Mouse (Mus musculus): ENCODE measurements around the gene Platr25. TPM values are rescaled to one million over a fixed set of nuclear protein-coding genes. Genes with fewer than 3 reads are reported as not detected.
"Not testable (repeated sequence)": the region's sequence is repeated elsewhere in the genome, so short reads cannot be mapped to it uniquely, and the experiment has no call there.

Gene Platr25
- total RNA-seq (2014; rRNA removed), result 1.1 and 2.2 TPM in 2 replicates
- 0.05 and 0.07 TPM in 2 replicates for polyA plus RNA-seq (2012; rRNA removed)

GRCm38 (mm10) chr13:62760432-62761415 lies at the start of gene Platr25:
Gene Platr25, minus strand, starts transcription at chr13:62760709.
- H3K79me2 ChIP-seq (ENCODE audit: control insufficient read depth, insufficient read depth, low read length); H3K4me1 ChIP-seq (ENCODE audit: control insufficient read depth, insufficient read depth, low read length); H3K36me3 ChIP-seq (ENCODE audit: control insufficient read depth, insufficient read depth, low read length); H3K27me3 ChIP-seq (ENCODE audit: control insufficient read depth, insufficient read depth, low read length); H3K27ac ChIP-seq (replicated peaks; ENCODE audit: insufficient read depth, low read depth, low read length): not testable (repeated sequence)
- H3K4me3 ChIP-seq (ENCODE audit: insufficient read depth, low read depth, low read length), result peak within 1 kb of the TSS; percentile 37; the same call in 1 of the 2 replicates
- 0 out of 2 replicates have a peak within 1 kb of the TSS, but pooled peaks have one; percentile 48 for H3K9ac ChIP-seq (ENCODE audit: low read depth, low read length)
- 16% methylated on average over 20 of the region's 20 CpGs for WGBS
- peak; percentile 7 for DNase-seq (ENCODE audit: extremely low read depth, low read depth, low spot score)

- 79% methylated on average over 6 of the region's 6 CpGs for WGBS
Measured at GRCm38 (mm10) chr13:62807981-62808380, 47.5 kb upstream of the Platr25 start.

GRCm38 (mm10) chr13:62786135-62786493 lies 25.6 kb upstream of the Platr25 start:
- H3K27ac ChIP-seq (replicated peaks; ENCODE audit: insufficient read depth, low read depth, low read length); H3K27me3 ChIP-seq (ENCODE audit: control insufficient read depth, insufficient read depth, low read length); H3K79me2 ChIP-seq (ENCODE audit: control insufficient read depth, insufficient read depth, low read length); H3K9ac ChIP-seq (ENCODE audit: low read depth, low read length); H3K36me3 ChIP-seq (ENCODE audit: control insufficient read depth, insufficient read depth, low read length); DNase-seq (ENCODE audit: extremely low read depth, low read depth, low spot score); H3K4me3 ChIP-seq (ENCODE audit: insufficient read depth, low read depth, low read length); H3K4me1 ChIP-seq (ENCODE audit: control insufficient read depth, insufficient read depth, low read length): not testable (repeated sequence)
- WGBS, result 37% methylated on average over 2 of the region's 2 CpGs

More at GRCm38 (mm10) chr13:62807981-62808380, 47.5 kb upstream of the Platr25 start:
- not testable (repeated sequence) for H3K27me3 ChIP-seq (ENCODE audit: control insufficient read depth, insufficient read depth, low read length); H3K4me1 ChIP-seq (ENCODE audit: control insufficient read depth, insufficient read depth, low read length); H3K79me2 ChIP-seq (ENCODE audit: control insufficient read depth, insufficient read depth, low read length); H3K9ac ChIP-seq (ENCODE audit: low read depth, low read length); H3K27ac ChIP-seq (replicated peaks; ENCODE audit: insufficient read depth, low read depth, low read length); H3K36me3 ChIP-seq (ENCODE audit: control insufficient read depth, insufficient read depth, low read length); H3K4me3 ChIP-seq (ENCODE audit: insufficient read depth, low read depth, low read length); DNase-seq (ENCODE audit: extremely low read depth, low read depth, low spot score)

GRCm38 (mm10) chr13:62785199-62786134 lies 25.0 kb upstream of the Platr25 start, which contains the start of gene Gm5141:
Gene Gm5141, minus strand, starts transcription at chr13:62785808.
- DNase-seq (ENCODE audit: extremely low read depth, low read depth, low spot score), result peak; percentile 0
- not testable (repeated sequence) for H3K4me1 ChIP-seq (ENCODE audit: control insufficient read depth, insufficient read depth, low read length); H3K27ac ChIP-seq (replicated peaks; ENCODE audit: insufficient read depth, low read depth, low read length); H3K79me2 ChIP-seq (ENCODE audit: control insufficient read depth, insufficient read depth, low read length); H3K27me3 ChIP-seq (ENCODE audit: control insufficient read depth, insufficient read depth, low read length); H3K36me3 ChIP-seq (ENCODE audit: control insufficient read depth, insufficient read depth, low read length)
- 8% methylated on average over 22 of the region's 23 CpGs for WGBS
- H3K4me3 ChIP-seq (ENCODE audit: insufficient read depth, low read depth, low read length), result peak within 1 kb of the TSS; percentile 41
- peak within 1 kb of the TSS; percentile 67 for H3K9ac ChIP-seq (ENCODE audit: low read depth, low read length)

GRCm38 (mm10) chr13:62763806-62764205 lies 3.3 kb upstream of the Platr25 start:
- H3K36me3 ChIP-seq (ENCODE audit: control insufficient read depth, insufficient read depth, low read length); H3K27ac ChIP-seq (replicated peaks; ENCODE audit: insufficient read depth, low read depth, low read length); H3K4me1 ChIP-seq (ENCODE audit: control insufficient read depth, insufficient read depth, low read length); H3K9ac ChIP-seq (ENCODE audit: low read depth, low read length); H3K4me3 ChIP-seq (ENCODE audit: insufficient read depth, low read depth, low read length); H3K79me2 ChIP-seq (ENCODE audit: control insufficient read depth, insufficient read depth, low read length); H3K27me3 ChIP-seq (ENCODE audit: control insufficient read depth, insufficient read depth, low read length): not testable (repeated sequence)
- 66% methylated on average over 2 of the region's 2 CpGs for WGBS
- peak; percentile 48 for TF ChIP-seq CTCF (IDR thresholded peaks at IDR 0.05; ENCODE audit: low read depth, low read length)
- DNase-seq (ENCODE audit: extremely low read depth, low read depth, low spot score), result peak; percentile 15

- H3K79me2 ChIP-seq (ENCODE audit: control insufficient read depth, insufficient read depth, low read length), result no peaks in the 10 kb centered on the region
- TF ChIP-seq CTCF (IDR thresholded peaks at IDR 0.05; ENCODE audit: low read depth, low read length), result no peak
- no peak for TF ChIP-seq POLR2A (IDR thresholded peaks at IDR 0.05; ENCODE audit: extremely low read depth, insufficient read depth, low read length)
- no peak overlapping the region for H3K4me3 ChIP-seq (ENCODE audit: insufficient read depth, low read depth, low read length)
- H3K4me1 ChIP-seq (ENCODE audit: control insufficient read depth, insufficient read depth, low read length), result no peaks in the 10 kb centered on the region
- H3K9ac ChIP-seq (ENCODE audit: low read depth, low read length), result no peak overlapping the region
- no peaks in the 10 kb centered on the region for H3K36me3 ChIP-seq (ENCODE audit: control insufficient read depth, insufficient read depth, low read length)
- WGBS, result 94% methylated on average over 2 of the region's 2 CpGs
- no peak overlapping the region for H3K27ac ChIP-seq (replicated peaks; ENCODE audit: insufficient read depth, low read depth, low read length)
- no peaks in the 10 kb centered on the region for H3K27me3 ChIP-seq (ENCODE audit: control insufficient read depth, insufficient read depth, low read length)
- DNase-seq (ENCODE audit: extremely low read depth, low read depth, low spot score), result no peak
Measured at GRCm38 (mm10) chr13:62733322-62733721, 27.2 kb downstream of the Platr25 start.

GRCm38 (mm10) chr13:62712611-62713010 lies 47.9 kb downstream of the Platr25 start:
- H3K4me3 ChIP-seq (ENCODE audit: insufficient read depth, low read depth, low read length); H3K36me3 ChIP-seq (ENCODE audit: control insufficient read depth, insufficient read depth, low read length); H3K9ac ChIP-seq (ENCODE audit: low read depth, low read length); H3K4me1 ChIP-seq (ENCODE audit: control insufficient read depth, insufficient read depth, low read length); H3K27me3 ChIP-seq (ENCODE audit: control insufficient read depth, insufficient read depth, low read length); H3K79me2 ChIP-seq (ENCODE audit: control insufficient read depth, insufficient read depth, low read length); H3K27ac ChIP-seq (replicated peaks; ENCODE audit: insufficient read depth, low read depth, low read length); DNase-seq (ENCODE audit: extremely low read depth, low read depth, low spot score): not testable (repeated sequence)
- WGBS, result 89% methylated on average over 8 of the region's 8 CpGs

- H3K79me2 ChIP-seq (ENCODE audit: control insufficient read depth, insufficient read depth, low read length); H3K27me3 ChIP-seq (ENCODE audit: control insufficient read depth, insufficient read depth, low read length); DNase-seq (ENCODE audit: extremely low read depth, low read depth, low spot score); H3K36me3 ChIP-seq (ENCODE audit: control insufficient read depth, insufficient read depth, low read length); H3K4me1 ChIP-seq (ENCODE audit: control insufficient read depth, insufficient read depth, low read length); H3K9ac ChIP-seq (ENCODE audit: low read depth, low read length); H3K27ac ChIP-seq (replicated peaks; ENCODE audit: insufficient read depth, low read depth, low read length): not testable (repeated sequence)
- 26% methylated on average over 4 of the region's 4 CpGs for WGBS
- H3K4me3 ChIP-seq (ENCODE audit: insufficient read depth, low read depth, low read length), result peak overlapping the region; percentile 32; the same call in 1 of the 2 replicates
Measured at GRCm38 (mm10) chr13:62685287-62685648, 75.2 kb downstream of the Platr25 start.

All from liver, adult 2 months (tissue).